Mouse (Mus musculus) MEL (cell line): Measurements from ENCODE around the gene Phf13. TPM values are rescaled to one million over a fixed set of nuclear protein-coding genes. Genes with fewer than 3 reads are reported as not detected.

Source experiments
- DNase-seq: peaks from one replicate; pipeline ENCODE4 v3.0.0; 2011; ENCODE audit warnings: low read depth, low spot score
- H3K27ac ChIP-seq: 2 replicates; pipeline ENCODE4 v1.5.1; 2012; ENCODE audit warnings: low read depth, mild to moderate bottlenecking, control low read depth, low read length, moderate library complexity; ENCODE audit not compliant: control insufficient read depth
- H3K27me3 ChIP-seq, 2 experiments: fragments of 150-350 bp in 1 of 2; sonication (generic) in 1 of 2; 2 replicates each; pipeline ENCODE4 v1.6.1; 2012; ENCODE audit warnings: low read length in 2 of 2, mild to moderate bottlenecking in 2 of 2, improper control_type of control experiment in 1 of 2, moderate library complexity in 1 of 2; ENCODE audit not compliant: insufficient read depth in 2 of 2, control insufficient read depth in 1 of 2
- H3K36me3 ChIP-seq, 2 experiments: 2 replicates each; pipeline ENCODE4 v1.6.1; 2012 to 2014; ENCODE audit warnings: low read length in 2 of 2, improper control_type of control experiment in 1 of 2, inconsistent platforms in 1 of 2, mild to moderate bottlenecking in 1 of 2; ENCODE audit not compliant: insufficient read depth in 2 of 2, control insufficient read depth in 1 of 2
- H3K4me1 ChIP-seq, 2 experiments: fragments of 150-350 bp in 1 of 2; sonication (generic) in 1 of 2; 2 replicates each; pipeline ENCODE4 v1.6.1; 2012; ENCODE audit warnings: low read length in 2 of 2, improper control_type of control experiment in 1 of 2, mild to moderate bottlenecking in 1 of 2; ENCODE audit not compliant: insufficient read depth in 2 of 2, control insufficient read depth in 1 of 2
- H3K4me3 ChIP-seq, 2 experiments: fragments of 150-350 bp in 1 of 2; sonication (generic) in 1 of 2; 2 replicates each; pipeline ENCODE4 v1.5.1; 2012; ENCODE audit warnings: low read depth in 2 of 2, low read length in 2 of 2, mild to moderate bottlenecking in 2 of 2, moderate library complexity in 2 of 2, control low read depth in 1 of 2, improper control_type of control experiment in 1 of 2; ENCODE audit not compliant: control insufficient read depth in 1 of 2, insufficient read depth in 1 of 2
- H3K79me2 ChIP-seq: 2 replicates; pipeline ENCODE4 v1.6.1; 2012; ENCODE audit warnings: mild to moderate bottlenecking, low read length, moderate library complexity; ENCODE audit not compliant: control insufficient read depth, poor library complexity, insufficient read depth
- H3K9ac ChIP-seq: 2 replicates; pipeline ENCODE4 v1.6.1; 2012; ENCODE audit warnings: low read depth, mild to moderate bottlenecking, control low read depth, low read length, moderate library complexity; ENCODE audit not compliant: control insufficient read depth, poor library complexity, severe bottlenecking
- H3K9me3 ChIP-seq: fragments of 150-350 bp; sonication (generic); replicated peaks from 2 replicates; pipeline ENCODE4 v1.6.1; 2012; ENCODE audit warnings: mild to moderate bottlenecking, low read length, improper control_type of control experiment, moderate library complexity; ENCODE audit not compliant: insufficient read depth
- CHD1 ChIP-seq: IDR thresholded peaks from 2 replicates; pipeline ENCODE4 v1.6.1; 2012; ENCODE audit warnings: low read depth, mild to moderate bottlenecking, inconsistent platforms, low read length, improper control_type of control experiment
- HCFC1 ChIP-seq: IDR thresholded peaks from 2 replicates; pipeline ENCODE4 v1.6.1; 2012; ENCODE audit warnings: low read depth, mild to moderate bottlenecking, inconsistent platforms, low read length, improper control_type of control experiment, moderate library complexity
- KAT2A ChIP-seq: conservative IDR thresholded peaks from 2 replicates; pipeline ENCODE4 v1.6.1; 2012; ENCODE audit warnings: low read depth, low read length, improper control_type of control experiment, inconsistent platforms
- MEF2A ChIP-seq: IDR thresholded peaks from 2 replicates; pipeline ENCODE4 v1.6.1; 2014; ENCODE audit warnings: low read depth, mild to moderate bottlenecking, inconsistent platforms, low read length, improper control_type of control experiment; ENCODE audit not compliant: poor library complexity, insufficient replicate concordance, severe bottlenecking; ENCODE audit errors: extremely low read depth
- NELFE ChIP-seq: IDR thresholded peaks from 2 replicates; pipeline ENCODE4 v1.6.1; 2011; ENCODE audit warnings: low read depth, low read length, improper control_type of control experiment
- POLR2A ChIP-seq, 2 experiments: IDR thresholded peaks; 2 replicates each; pipeline ENCODE4 v1.6.1; 2011 to 2012; ENCODE audit warnings: low read length in 2 of 2, mild to moderate bottlenecking in 2 of 2, control low read depth in 1 of 2, improper control_type of control experiment in 1 of 2, low read depth in 1 of 2, moderate library complexity in 1 of 2; ENCODE audit not compliant: control insufficient read depth in 1 of 2, insufficient read depth in 1 of 2, poor library complexity in 1 of 2
- RAD21 ChIP-seq: IDR thresholded peaks from 2 replicates; pipeline ENCODE4 v1.6.1; 2011; ENCODE audit warnings: mild to moderate bottlenecking, low read depth, low read length, improper control_type of control experiment
- RCOR1 ChIP-seq: IDR thresholded peaks from 2 replicates; pipeline ENCODE4 v1.6.1; 2012; ENCODE audit warnings: low read depth, mild to moderate bottlenecking, inconsistent platforms, low read length, improper control_type of control experiment
- SMC3 ChIP-seq: IDR thresholded peaks from 2 replicates; pipeline ENCODE4 v1.6.1; 2011; ENCODE audit warnings: low read depth, low read length, improper control_type of control experiment
- TAL1 ChIP-seq: IDR thresholded peaks from 2 replicates; pipeline ENCODE4 v1.6.1; 2012; ENCODE audit warnings: mild to moderate bottlenecking, inconsistent platforms, low read length, moderate library complexity, mixed read lengths
- ZKSCAN1 ChIP-seq: IDR thresholded peaks from 2 replicates; pipeline ENCODE4 v1.6.1; 2012; ENCODE audit warnings: low read depth, mild to moderate bottlenecking, inconsistent platforms, low read length, improper control_type of control experiment, moderate library complexity
- ZMIZ1 ChIP-seq: IDR thresholded peaks from 2 replicates; pipeline ENCODE4 v1.6.1; 2012; ENCODE audit warnings: low read depth, mild to moderate bottlenecking, inconsistent platforms, low read length, improper control_type of control experiment, moderate library complexity
- polyA plus RNA-seq, 2 experiments: library from polyadenylated mRNA; stranded (reverse) in 1 of 2; unstranded in 1 of 2; fragments of >175 nt in 1 of 2; fragments of >200 nt in 1 of 2; gene quantifications; 2 replicates each; pipeline versions ENCODE4 v1.2.1 to v1.2.4; 2012; ENCODE audit warnings: low replicate concordance in 2 of 2, low read depth in 1 of 2; ENCODE audit not compliant: insufficient read length in 2 of 2, insufficient read depth in 1 of 2, missing spikeins in 1 of 2
- total RNA-seq: library from RNA; depleted of rRNA; stranded (reverse); fragments of 300-350 nt; gene quantifications from 2 replicates; pipeline ENCODE4 v1.2.3, GENCODE M21; 2012

Phf13 gene
- total and polyA plus RNA-seq, 3 experiments: 2.0 to 6.6 TPM; not detected in 1

DNA sequence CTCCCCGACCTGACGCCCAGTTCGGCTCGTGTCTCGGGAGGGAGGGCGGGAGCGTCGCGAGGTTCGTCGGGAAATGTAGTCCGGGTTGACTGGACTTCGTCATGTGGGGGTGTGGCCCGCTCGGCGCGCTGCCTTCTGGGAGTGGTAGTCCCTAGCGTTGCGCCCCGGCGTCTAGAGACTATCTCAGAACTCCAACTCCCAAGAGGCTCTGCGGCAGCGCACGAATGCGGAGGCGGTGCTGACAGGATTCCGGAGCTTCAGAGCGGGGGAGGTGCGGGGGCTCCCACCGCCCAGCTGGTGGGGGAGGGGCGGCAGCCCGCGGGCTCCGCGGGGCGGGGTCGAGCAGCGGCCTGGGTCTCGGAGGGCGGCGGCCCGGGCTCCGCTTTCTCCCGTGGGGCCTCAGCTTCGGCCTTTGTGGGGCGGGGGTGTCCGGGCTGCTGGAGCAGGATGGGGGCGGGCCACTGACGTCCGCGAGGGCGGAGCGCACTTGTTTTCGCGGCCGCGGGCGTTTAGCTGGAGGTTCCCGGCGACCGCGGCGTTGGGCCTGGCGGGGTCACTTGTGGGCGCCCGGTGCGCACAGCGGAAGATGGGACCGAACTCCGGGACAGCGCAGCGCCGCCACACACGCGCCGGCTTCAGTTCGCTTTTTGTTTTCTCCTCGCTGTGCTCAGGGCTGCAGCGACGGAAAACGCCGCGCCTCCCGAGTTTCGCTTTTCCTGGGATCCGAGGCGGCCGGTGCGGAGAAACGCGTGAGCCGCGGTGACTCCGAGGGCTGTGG, at the start of gene Phf13 (continued):
- TF ChIP-seq NELFE: no peak; the same call in 1 of the 2 replicates

DNA sequence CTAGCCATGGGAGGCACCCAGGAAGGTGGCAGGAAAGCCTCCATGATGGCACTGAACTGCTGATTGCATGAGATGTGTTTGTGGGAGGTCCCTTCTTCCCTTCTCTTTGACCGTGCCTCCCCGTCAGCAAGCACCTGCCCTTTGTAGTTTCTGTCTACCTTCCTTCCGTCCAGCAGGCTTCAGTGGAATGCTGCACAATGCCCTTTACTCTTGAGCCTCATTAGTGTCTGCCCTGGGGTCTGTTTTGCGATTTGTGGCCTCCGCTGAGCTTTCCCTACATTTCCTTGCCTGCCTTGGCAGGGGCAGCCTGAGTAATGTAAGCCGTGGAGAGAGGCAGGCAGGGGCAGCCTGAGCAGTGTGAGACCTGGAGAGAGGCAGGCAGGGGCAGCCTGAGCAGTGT, 48.6 kb upstream of the Phf13 start:
- DNase-seq: no peak
- Histone ChIP-seq H3K36me3 (peaks cover 8 to 21% of the 10 kb centered on the region in 2 experiments), H3K9me3 (no peaks in the 10 kb centered on the region), H3K9ac (no peak overlapping the region), H3K27me3 (no peaks in the 10 kb centered on the region)
- TF ChIP-seq ZKSCAN1 (no peak), MEF2A (no peak), HCFC1 (no peak), ZMIZ1 (no peak), TAL1 (no peak)
- TF ChIP-seq, all 39 proteins: peak for 0
- peaks cover 0 to 8% of the 10 kb centered on the region in 2 experiments; a peak in 2 of 4 replicates for H3K4me1 ChIP-seq
- no peak overlapping the region for H3K4me3 ChIP-seq
- H3K27ac ChIP-seq: no peak overlapping the region
- H3K79me2 ChIP-seq: peaks cover 46% of the 10 kb centered on the region

DNA sequence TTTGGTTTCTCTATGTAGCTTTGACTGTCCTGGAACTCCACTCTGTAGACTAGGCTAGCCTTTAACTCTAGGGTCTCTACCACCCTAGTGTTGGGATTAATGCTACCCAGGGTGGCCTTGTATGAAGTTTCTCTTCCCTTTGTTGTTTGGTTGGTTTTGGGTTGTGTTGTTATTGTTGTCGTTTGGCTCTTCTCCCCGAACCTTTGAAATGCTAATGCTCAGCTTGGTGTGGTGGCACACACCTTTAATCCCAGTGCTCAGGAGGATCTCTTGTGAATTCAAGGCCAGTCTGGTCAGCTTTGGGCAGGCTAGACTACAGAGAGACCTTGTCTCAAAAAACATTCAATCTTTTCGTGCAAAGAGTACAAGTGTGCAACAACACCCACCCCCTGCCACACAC, 47.1 kb upstream of the Phf13 start:
- DNase-seq: no peak
- TF ChIP-seq CHD1 (no peak), RCOR1 (no peak), KAT2A (no peak), POLR2A (IDR thresholded peaks at IDR 0.05; ENCODE audit: control insufficient read depth in 1 of 2, insufficient read depth in 1 of 2, low read depth in 1 of 2, low read length in 2 of 2, poor library complexity in 1 of 2) (peak in 1 of 2 experiments; percentile 35; a peak in 1 of 4 replicates), RAD21 (no peak), ZMIZ1 (no peak), SMC3 (no peak)
- TF ChIP-seq, all 39 proteins: peak for 1
- H3K27ac ChIP-seq: no peak overlapping the region
- H3K36me3 ChIP-seq: peaks cover 8 to 17% of the 10 kb centered on the region in 2 experiments
- H3K9ac ChIP-seq: no peak overlapping the region
- peaks cover 0 to 10% of the 10 kb centered on the region in 2 experiments; a peak in 2 of 4 replicates for H3K4me1 ChIP-seq
- no peak overlapping the region for H3K4me3 ChIP-seq
- no peaks in the 10 kb centered on the region for H3K27me3 ChIP-seq
- H3K9me3 ChIP-seq: no peaks in the 10 kb centered on the region
- H3K79me2 ChIP-seq: peaks cover 51% of the 10 kb centered on the region
